Mouse (Mus musculus) heart, embryonic 10.5 days (tissue): Measurements from ENCODE around the gene Chrnb2. TPM values are rescaled to one million over a fixed set of nuclear protein-coding genes. Genes with fewer than 3 reads are reported as not detected.

Experiments used
- DNase-seq: peaks from one replicate; pipeline ENCODE4 v3.0.0-alpha.2; 2017; ENCODE audit warnings: low spot score
- H3K27ac ChIP-seq: fragments of 300-500 bp; sonication (generic); 2 replicates; pipeline ENCODE4 v1.5.1; 2016; ENCODE audit warnings: mild to moderate bottlenecking
- H3K27me3 ChIP-seq: fragments of 300-500 bp; sonication (generic); 2 replicates; pipeline ENCODE4 v1.6.1; 2016; ENCODE audit warnings: mild to moderate bottlenecking; ENCODE audit not compliant: poor library complexity, insufficient read depth, severe bottlenecking
- H3K36me3 ChIP-seq: fragments of 300-500 bp; sonication (generic); 2 replicates; pipeline ENCODE4 v1.6.1; 2016; ENCODE audit warnings: mild to moderate bottlenecking, moderate library complexity
- H3K4me1 ChIP-seq: fragments of 300-500 bp; sonication (generic); 2 replicates; pipeline ENCODE4 v1.6.1; 2016; ENCODE audit warnings: mild to moderate bottlenecking
- H3K4me3 ChIP-seq: fragments of 300-500 bp; sonication (generic); 2 replicates; pipeline ENCODE4 v1.5.1; 2016; ENCODE audit warnings: mild to moderate bottlenecking, moderate library complexity
- H3K9me3 ChIP-seq: fragments of 300-500 bp; sonication (generic); 2 replicates; pipeline ENCODE4 v1.6.1; 2016; ENCODE audit warnings: mild to moderate bottlenecking, moderate library complexity
- WGBS: fragments of 180-500 bp; shearing (Covaris S2); methylation state at CpG from one replicate; pipeline ENCODE4 v1.1.7; 2016; 5-methylcytosine and 5-hydroxymethylcytosine counted together
- polyA plus RNA-seq: library from polyadenylated mRNA; unstranded; fragments of >200 nt; fragmentation: Nextera tagmentation; extraction: Ambion mirVana; gene quantifications from 2 replicates; pipeline ENCODE4 v1.2.1, GENCODE M21; 2016

Chrnb2 gene
- polyA plus RNA-seq, 1 experiment from 2014 or later: 0.25 TPM

- peak; percentile 97 for DNase-seq
- Histone ChIP-seq H3K4me3 (peak within 1 kb of the TSS; percentile 99), H3K27ac (peak within 1 kb of the TSS; percentile 99), H3K9me3 (no peaks in the 10 kb centered on the region), H3K27me3 (no peaks in the 10 kb centered on the region), H3K36me3 (peaks cover 27% of the 10 kb centered on the region), H3K4me1 (peaks cover 37% of the 10 kb centered on the region)
- under 1% methylated on average over 87 of the region's 90 CpGs for WGBS
These were observed 8.7 kb upstream of the Chrnb2 start, which contains the start of gene Ube2q1 for GRCm38 (mm10) chr3:89772968-89773709. TSS of gene Ube2q1 (plus strand) at chr3:89773616.

- Histone ChIP-seq H3K4me3 (peak overlapping the region; percentile 99), H3K36me3 (peaks cover 21% of the 10 kb centered on the region), H3K27ac (peak overlapping the region; percentile 99), H3K9me3 (no peaks in the 10 kb centered on the region), H3K27me3 (no peaks in the 10 kb centered on the region), H3K4me1 (peaks cover 37% of the 10 kb centered on the region)
- 3% methylated on average over 17 of the region's 17 CpGs for WGBS
- DNase-seq: peak; percentile 92
These were observed 8.1 kb upstream of the Chrnb2 start for GRCm38 (mm10) chr3:89772588-89772967.

- WGBS: 34% methylated on average over 2 of the region's 2 CpGs
These were observed 6.1 kb upstream of the Chrnb2 start for GRCm38 (mm10) chr3:89770425-89771002.

GRCm38 (mm10) chr3:89769584-89769983, 5.2 kb upstream of the Chrnb2 start:
- no peak overlapping the region for H3K4me3 ChIP-seq
- peaks cover 24% of the 10 kb centered on the region for H3K4me1 ChIP-seq
- 68% methylated on average over 7 of the region's 7 CpGs for WGBS
- no peak for DNase-seq
- no peak overlapping the region for H3K27ac ChIP-seq
- H3K27me3 ChIP-seq: peaks cover 9% of the 10 kb centered on the region; the same call in 1 of the 2 replicates
- H3K36me3 ChIP-seq: no peaks in the 10 kb centered on the region
- H3K9me3 ChIP-seq: no peaks in the 10 kb centered on the region

More at GRCm38 (mm10) chr3:89770425-89771002, 6.1 kb upstream of the Chrnb2 start:
- Histone ChIP-seq H3K27me3 (no peaks in the 10 kb centered on the region; the same call in 1 of the 2 replicates), H3K4me1 (peaks cover 32% of the 10 kb centered on the region), H3K27ac (no peak overlapping the region), H3K4me3 (no peak overlapping the region), H3K36me3 (peaks cover 3% of the 10 kb centered on the region; the same call in 1 of the 2 replicates), H3K9me3 (no peaks in the 10 kb centered on the region)
- no peak for DNase-seq

- no peaks in the 10 kb centered on the region for H3K9me3 ChIP-seq
- H3K36me3 ChIP-seq: no peaks in the 10 kb centered on the region
- H3K27ac ChIP-seq: no peak overlapping the region
- peaks cover 20% of the 10 kb centered on the region for H3K4me1 ChIP-seq
- 68% methylated on average over 3 of the region's 3 CpGs for WGBS
- DNase-seq: no peak
- H3K4me3 ChIP-seq: no peak overlapping the region
- peaks cover 50% of the 10 kb centered on the region; the same call in 1 of the 2 replicates for H3K27me3 ChIP-seq
These were observed 4.6 kb downstream of the Chrnb2 start for GRCm38 (mm10) chr3:89759786-89760185.

GRCm38 (mm10) chr3:89757851-89758250, 6.6 kb downstream of the Chrnb2 start:
- 79% methylated on average over 2 of the region's 2 CpGs for WGBS
- peaks cover 31% of the 10 kb centered on the region; the same call in 1 of the 2 replicates for H3K27me3 ChIP-seq
- H3K9me3 ChIP-seq: no peaks in the 10 kb centered on the region
- peaks cover 9% of the 10 kb centered on the region; the same call in 1 of the 2 replicates for H3K4me1 ChIP-seq
- DNase-seq: no peak
- no peaks in the 10 kb centered on the region for H3K36me3 ChIP-seq
- H3K4me3 ChIP-seq: no peak overlapping the region
- no peak overlapping the region for H3K27ac ChIP-seq

- Histone ChIP-seq H3K9me3 (no peaks in the 10 kb centered on the region), H3K4me1 (peaks cover 9% of the 10 kb centered on the region; the same call in 1 of the 2 replicates), H3K4me3 (no peak overlapping the region), H3K27me3 (peaks cover 11% of the 10 kb centered on the region; the same call in 1 of the 2 replicates), H3K27ac (no peak overlapping the region), H3K36me3 (peaks cover 25% of the 10 kb centered on the region)
- DNase-seq: no peak
- WGBS: 67% methylated on average over 6 of the region's 6 CpGs
These were observed 9.1 kb downstream of the Chrnb2 start for GRCm38 (mm10) chr3:89755283-89755682.

GRCm38 (mm10) chr3:89752307-89752706, 12.1 kb downstream of the Chrnb2 start:
- Histone ChIP-seq H3K27me3 (peaks cover 7% of the 10 kb centered on the region; the same call in 1 of the 2 replicates), H3K4me1 (peaks cover 9% of the 10 kb centered on the region; the same call in 1 of the 2 replicates), H3K27ac (no peak overlapping the region), H3K36me3 (peaks cover 53% of the 10 kb centered on the region), H3K4me3 (no peak overlapping the region), H3K9me3 (no peaks in the 10 kb centered on the region)
- no peak for DNase-seq
- 74% methylated on average over 1 of the region's 1 CpGs for WGBS

- peaks cover 51% of the 10 kb centered on the region for H3K36me3 ChIP-seq
These were observed 25.9 kb downstream of the Chrnb2 start for GRCm38 (mm10) chr3:89738509-89738908.

GRCm38 (mm10) chr3:89732091-89732490, 32.3 kb downstream of the Chrnb2 start:
- H3K27ac ChIP-seq: no peak overlapping the region
- no peaks in the 10 kb centered on the region for H3K9me3 ChIP-seq
- WGBS: 79% methylated on average over 4 of the region's 4 CpGs
- H3K27me3 ChIP-seq: no peaks in the 10 kb centered on the region
- H3K36me3 ChIP-seq: peaks cover 8% of the 10 kb centered on the region
- H3K4me3 ChIP-seq: no peak overlapping the region
- H3K4me1 ChIP-seq: peaks cover 17% of the 10 kb centered on the region
- no peak for DNase-seq

More at GRCm38 (mm10) chr3:89738509-89738908, 25.9 kb downstream of the Chrnb2 start:
- no peak for DNase-seq
- Histone ChIP-seq H3K9me3 (no peaks in the 10 kb centered on the region), H3K4me3 (no peak overlapping the region), H3K4me1 (no peaks in the 10 kb centered on the region), H3K27me3 (no peaks in the 10 kb centered on the region), H3K27ac (no peak overlapping the region)
- 89% methylated on average over 6 of the region's 6 CpGs for WGBS

- peak overlapping the region; percentile 75 for H3K4me3 ChIP-seq
- H3K36me3 ChIP-seq: peaks cover 4% of the 10 kb centered on the region
- peak overlapping the region; percentile 85 for H3K27ac ChIP-seq
- no peaks in the 10 kb centered on the region for H3K9me3 ChIP-seq
- peak; percentile 93 for DNase-seq
- no peaks in the 10 kb centered on the region for H3K27me3 ChIP-seq
- 3% methylated on average over 32 of the region's 32 CpGs for WGBS
- H3K4me1 ChIP-seq: peaks cover 20% of the 10 kb centered on the region
These were observed 33.8 kb downstream of the Chrnb2 start for GRCm38 (mm10) chr3:89730350-89731331.

GRCm38 (mm10) chr3:89728848-89729247, 35.6 kb downstream of the Chrnb2 start:
- H3K9me3 ChIP-seq: no peaks in the 10 kb centered on the region
- no peak overlapping the region for H3K27ac ChIP-seq
- no peaks in the 10 kb centered on the region for H3K36me3 ChIP-seq
- no peaks in the 10 kb centered on the region for H3K27me3 ChIP-seq
- WGBS: 75% methylated on average over 2 of the region's 2 CpGs
- no peak for DNase-seq
- no peak overlapping the region for H3K4me3 ChIP-seq
- H3K4me1 ChIP-seq: peaks cover 20% of the 10 kb centered on the region
